Mouse (Mus musculus) spleen, postnatal 10 days (tissue): Measurements from ENCODE around the gene Zfp945.
"Not testable (repeated sequence)": the region's sequence is repeated elsewhere in the genome, so short reads cannot be mapped to it uniquely, and the experiment has no call there.

Experiments used
- DNase-seq, 2 experiments: peaks; one replicate each; pipeline ENCODE4 v3.0.0; 2021 to 2022; ENCODE audit warnings: low spot score in 2 of 2

Zfp945 gene

GRCm38 (mm10) chr17:22866845-22867481, at the start of gene Zfp945:
Gene Zfp945 (minus strand): TSS chr17:22867134.
- peak; percentile 27 to 44 for DNase-seq

- DNase-seq: no peak
Measured at GRCm38 (mm10) chr17:22888302-22888701, 21.4 kb upstream of the Zfp945 start.

DNA sequence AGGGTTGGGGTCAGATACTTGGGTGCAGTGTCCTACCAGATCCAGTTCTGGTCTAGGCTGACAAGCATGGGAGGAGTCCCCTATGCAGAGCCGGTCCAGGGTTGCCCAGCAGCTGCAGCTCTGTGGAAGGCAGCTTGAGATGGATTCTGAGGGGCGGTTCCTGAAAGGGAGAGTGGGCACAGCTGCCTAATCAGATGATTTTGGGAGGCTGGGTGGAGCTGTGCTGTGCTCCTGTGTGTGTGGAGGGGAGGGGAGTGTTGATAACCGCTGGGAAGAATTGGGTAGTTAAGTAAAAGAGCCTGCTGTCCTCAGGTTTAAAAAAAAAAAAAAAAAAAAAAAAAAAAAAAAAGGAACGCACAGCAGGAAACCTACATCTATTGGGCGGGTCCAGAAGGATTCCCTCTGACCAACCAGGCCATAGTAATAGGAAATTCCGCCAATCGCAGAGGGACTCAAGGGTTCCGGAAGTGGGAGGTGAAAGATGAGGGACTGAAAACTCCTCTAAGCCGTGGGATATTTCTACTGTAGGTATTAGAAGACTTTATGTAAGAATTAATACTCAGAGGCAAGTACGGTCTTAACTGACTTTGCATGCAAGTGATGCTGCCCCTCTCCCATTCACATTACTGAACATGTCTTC, 17.2 kb upstream of the Zfp945 start:
- no peak for DNase-seq

DNA sequence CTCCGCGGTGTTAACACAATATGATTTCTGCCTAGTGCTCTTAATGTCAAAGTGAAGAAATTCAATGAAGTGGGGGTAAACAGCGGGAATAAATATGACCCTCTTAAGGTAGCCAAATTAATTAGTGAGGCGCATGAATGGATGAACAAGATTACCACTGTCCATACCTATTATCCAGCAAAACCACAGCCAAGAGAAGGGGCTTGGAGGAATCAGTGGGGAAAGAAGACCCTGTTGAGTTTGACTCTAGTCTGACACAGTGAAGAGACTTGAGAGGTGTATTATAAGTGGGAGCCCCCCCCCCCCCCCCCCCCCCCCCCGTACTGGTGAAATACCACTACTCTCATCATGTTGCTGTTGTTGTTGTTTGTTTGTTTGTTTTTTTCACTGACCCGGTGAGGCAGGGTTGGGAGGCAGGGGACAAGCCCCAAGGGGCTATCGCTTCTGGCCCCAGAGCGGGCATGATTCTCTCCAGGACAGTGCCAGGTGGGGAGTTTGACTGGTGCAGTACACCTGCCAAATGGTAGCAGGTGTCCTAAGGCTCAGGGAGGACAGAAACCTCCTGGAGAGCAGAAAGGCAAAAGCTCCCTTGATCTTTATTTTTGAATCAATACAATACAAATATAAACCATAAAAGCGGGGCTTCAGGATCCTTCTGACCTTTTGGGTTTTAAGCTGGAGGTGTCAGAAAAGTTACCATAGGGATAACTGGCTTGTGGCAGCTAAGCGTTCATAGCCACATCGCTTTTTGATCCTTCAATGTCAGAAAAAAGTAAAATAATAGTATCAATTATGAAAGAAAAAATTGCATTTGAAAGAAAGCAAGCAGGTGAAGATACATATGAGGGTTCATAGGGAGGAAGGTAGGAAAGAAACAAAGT, 10.7 kb upstream of the Zfp945 start:
- DNase-seq: no peak

DNA sequence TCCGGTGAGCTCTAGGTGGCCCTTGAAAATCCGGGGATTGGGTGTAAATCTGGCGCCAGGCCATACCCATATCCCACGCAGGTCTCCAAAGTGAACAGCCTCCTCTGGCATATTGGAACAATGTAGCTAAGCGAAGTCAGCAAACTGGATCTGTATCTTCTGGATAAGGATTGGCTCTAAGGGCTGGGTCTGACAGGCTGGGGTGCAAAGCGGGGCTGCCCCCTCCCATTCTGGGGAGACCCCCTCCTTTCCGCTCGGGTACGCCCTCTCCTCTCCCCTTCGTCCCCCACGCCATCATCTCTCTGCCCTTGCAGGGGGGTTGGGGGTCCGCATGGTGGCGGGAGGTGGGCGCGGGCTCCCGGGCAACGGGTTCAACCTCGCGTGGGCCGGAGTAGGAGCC, 9.4 kb upstream of the Zfp945 start:
- DNase-seq: no peak

DNA sequence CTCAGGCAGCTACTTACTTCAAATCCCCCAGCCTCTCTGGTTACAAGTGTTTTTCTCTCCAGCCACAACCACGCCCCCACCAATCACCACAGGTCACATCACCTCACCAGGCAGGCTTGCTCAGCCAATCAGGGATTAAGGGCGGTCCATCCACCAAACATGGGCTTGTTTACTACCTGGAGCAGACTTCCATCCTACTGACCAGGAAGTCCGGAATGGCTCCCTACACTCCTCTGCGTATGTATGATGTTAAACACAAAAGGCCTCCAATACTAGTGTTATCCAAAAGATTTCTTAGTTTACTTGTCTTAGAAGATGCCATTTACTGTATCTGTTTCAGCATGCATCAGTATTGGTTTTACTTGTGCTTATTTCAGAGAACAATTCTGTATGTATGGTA, 8.6 kb upstream of the Zfp945 start:
- DNase-seq: not testable (repeated sequence)

GRCm38 (mm10) chr17:22866421-22866844, 501 bp downstream of the Zfp945 start:
- no peak for DNase-seq

- DNase-seq: no peak
Measured at GRCm38 (mm10) chr17:22821166-22821565, 45.8 kb downstream of the Zfp945 start.

DNA sequence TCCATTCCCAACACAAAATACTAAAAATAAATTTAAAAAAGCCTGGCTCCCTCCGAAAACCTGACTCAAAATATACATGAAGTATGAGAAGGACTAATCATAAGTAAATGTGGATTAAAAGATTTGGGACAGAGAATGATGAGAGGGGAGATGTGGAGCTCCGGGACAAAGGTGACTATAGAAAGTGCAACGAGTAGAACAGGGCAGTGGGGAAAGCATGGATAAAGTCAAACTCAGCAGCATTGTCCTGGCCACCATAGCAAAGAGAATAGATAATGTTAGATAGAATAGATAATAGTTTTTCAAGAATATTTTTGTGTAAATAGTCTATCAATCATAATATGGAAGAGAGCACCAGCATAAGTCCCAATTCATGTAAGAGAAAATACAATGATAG, 48.7 kb downstream of the Zfp945 start:
- DNase-seq: no peak

GRCm38 (mm10) chr17:22817471-22818198, 49.3 kb downstream of the Zfp945 start:
- peak; percentile 6 to 28 for DNase-seq

- peak in 1 of 2 experiments; percentile 33 for DNase-seq
Measured at GRCm38 (mm10) chr17:22799707-22800106, 67.2 kb downstream of the Zfp945 start.
